Mouse (Mus musculus) intestine, embryonic 16.5 days (tissue): ENCODE results near the gene Rnf220. TPM values are rescaled to one million over a fixed set of nuclear protein-coding genes. Genes with fewer than 3 reads are reported as not detected.

Experiments
- ATAC-seq: fragments of 200-750 bp; cut with Nextera tagmentation; 2 replicates; pipeline ENCODE4 v1.8.0; 2017; ENCODE audit warnings: moderate TSS enrichment, moderate library complexity
- H3K27ac ChIP-seq: fragments of 300-500 bp; sonication (generic); 2 replicates; pipeline ENCODE4 v1.5.1; 2014; ENCODE audit warnings: mild to moderate bottlenecking, low read length
- H3K27me3 ChIP-seq: fragments of 300-500 bp; sonication (generic); replicated peaks from 2 replicates; pipeline ENCODE4 v1.6.1; 2014; ENCODE audit warnings: low read length, control low read depth, mixed read lengths; ENCODE audit not compliant: control insufficient read depth, insufficient read depth
- H3K36me3 ChIP-seq: fragments of 300-500 bp; sonication (generic); 2 replicates; pipeline ENCODE4 v1.6.1; 2014; ENCODE audit warnings: low read length, control low read depth; ENCODE audit not compliant: control insufficient read depth, insufficient read depth
- H3K4me1 ChIP-seq: fragments of 300-500 bp; sonication (generic); 2 replicates; pipeline ENCODE4 v1.6.1; 2014; ENCODE audit warnings: low read length, control low read depth, mixed read lengths; ENCODE audit not compliant: control insufficient read depth, insufficient read depth
- H3K4me2 ChIP-seq: fragments of 300-500 bp; sonication (generic); 2 replicates; pipeline ENCODE4 v1.6.1; 2014; ENCODE audit warnings: low read depth, low read length, control low read depth
- H3K4me3 ChIP-seq: fragments of 300-500 bp; sonication (generic); 2 replicates; pipeline ENCODE4 v1.5.1; 2014; ENCODE audit warnings: mild to moderate bottlenecking, low read length
- H3K9ac ChIP-seq: fragments of 300-500 bp; sonication (generic); 2 replicates; pipeline ENCODE4 v1.6.1; 2014; ENCODE audit warnings: low read depth, low read length
- H3K9me3 ChIP-seq: fragments of 300-500 bp; sonication (generic); 2 replicates; pipeline ENCODE4 v1.6.1; 2016; ENCODE audit warnings: low read length, control low read depth; ENCODE audit not compliant: control insufficient read depth
- whole genome bisulfite sequencing: fragments of 180-500 bp; shearing (Covaris S2); extraction: QIAGEN DNeasy Blood & Tissue Kit; methylation state at CpG from one replicate; pipeline ENCODE4 v1.1.7; 2014; 5-methylcytosine and 5-hydroxymethylcytosine counted together
- polyA plus RNA-seq: library from polyadenylated mRNA; unstranded; fragments of >200 nt; fragmentation: Nextera tagmentation; extraction: Ambion mirVana; gene quantifications from 2 replicates; pipeline ENCODE4 v1.2.1, GENCODE M21; 2015

Gene Rnf220
- polyA plus RNA-seq, 1 experiment from 2014 or later: 49.0 TPM

GRCm38 (mm10) chr4:117296849-117297593 lies 199.8 kb downstream of the Rnf220 start:
- Histone ChIP-seq H3K27me3 (peaks cover 10% of the 10 kb centered on the region; the same call in 1 of the 2 replicates), H3K36me3 (no peaks in the 10 kb centered on the region), H3K4me2 (no peak overlapping the region), H3K4me1 (no peaks in the 10 kb centered on the region), H3K27ac (no peak overlapping the region), H3K9me3 (no peaks in the 10 kb centered on the region), H3K4me3 (no peak overlapping the region), H3K9ac (no peak overlapping the region)
- 69% methylated on average over 19 of the region's 19 CpGs for WGBS
- no peak for ATAC-seq

DNA sequence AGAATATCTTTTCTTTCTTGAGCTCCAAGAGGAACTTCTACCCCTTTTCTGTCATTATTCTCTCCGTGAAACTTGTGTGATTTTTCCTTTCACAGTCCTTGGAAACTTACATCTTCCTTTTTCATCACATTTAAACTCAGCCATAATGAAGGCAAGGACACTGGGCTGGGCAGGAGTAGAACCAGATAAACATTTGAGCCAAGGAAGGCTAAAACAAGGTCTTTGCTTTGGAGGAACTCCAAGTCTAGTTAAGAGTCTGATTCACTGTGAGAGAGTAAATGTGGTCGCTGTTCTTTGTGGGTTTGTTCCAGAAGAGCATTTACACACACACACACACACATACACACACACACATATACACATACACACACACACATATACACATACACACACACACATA lies 205.2 kb downstream of the Rnf220 start:
- Histone ChIP-seq H3K9ac (no peak overlapping the region), H3K4me1 (peaks cover 12% of the 10 kb centered on the region), H3K36me3 (no peaks in the 10 kb centered on the region), H3K9me3 (no peaks in the 10 kb centered on the region), H3K4me3 (no peak overlapping the region), H3K27ac (no peak overlapping the region), H3K27me3 (no peaks in the 10 kb centered on the region), H3K4me2 (no peak overlapping the region)
- 84% methylated on average over 2 of the region's 2 CpGs for WGBS
- ATAC-seq: no peak

DNA sequence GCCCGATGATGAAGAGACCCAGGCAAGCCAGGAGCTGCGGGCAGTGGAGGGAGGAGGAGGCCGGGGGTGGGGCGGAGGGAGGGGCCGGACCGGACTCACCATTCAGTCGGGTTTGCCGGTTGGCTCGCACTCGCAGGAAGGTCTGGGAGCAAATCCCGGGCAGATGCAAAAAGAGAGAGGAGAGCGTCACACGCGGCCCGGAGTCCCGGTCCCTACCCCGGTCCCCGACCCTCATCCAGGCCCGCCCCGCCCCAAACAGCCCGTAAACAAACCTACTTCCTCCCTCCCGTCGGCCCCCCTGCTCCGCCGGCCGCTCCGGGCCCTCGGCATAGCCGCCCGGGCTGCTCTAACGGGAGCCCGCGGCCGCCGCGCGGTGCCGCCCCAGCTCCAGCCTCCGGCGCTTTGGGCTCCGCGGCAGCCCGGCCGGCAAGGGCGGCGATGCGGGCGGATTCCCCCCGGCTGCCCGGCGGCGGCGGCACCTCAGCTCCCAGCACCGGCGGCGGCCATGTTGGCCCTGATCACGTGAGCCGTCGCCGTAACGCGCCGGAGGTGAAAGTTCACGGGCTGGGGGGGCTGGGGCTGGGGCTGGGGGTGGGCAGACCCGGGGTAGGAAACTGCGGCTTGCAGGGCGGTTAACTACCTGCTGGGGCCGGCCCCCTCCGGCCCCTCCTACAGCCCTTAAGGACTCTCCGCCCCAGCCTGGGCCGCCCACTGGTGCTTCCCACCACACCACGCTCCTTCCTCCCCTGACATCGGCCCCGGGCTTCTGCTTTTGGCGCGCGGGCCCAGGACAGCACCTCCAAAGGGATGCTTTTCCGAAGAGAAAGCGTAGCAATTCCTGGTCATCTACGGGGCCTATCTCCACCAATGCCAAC lies 207.7 kb downstream of the Rnf220 start:
- WGBS: under 1% methylated on average over 70 of the region's 80 CpGs
- peak overlapping the region; percentile 83 for H3K4me2 ChIP-seq
- peaks cover 8% of the 10 kb centered on the region for H3K36me3 ChIP-seq
- H3K27ac ChIP-seq: peak overlapping the region; percentile 94
- H3K9ac ChIP-seq: peak overlapping the region; percentile 78
- peak overlapping the region; percentile 74 for H3K4me3 ChIP-seq
- peak; percentile 94 for ATAC-seq
- peaks cover 30% of the 10 kb centered on the region for H3K4me1 ChIP-seq
- H3K9me3 ChIP-seq: no peaks in the 10 kb centered on the region
- H3K27me3 ChIP-seq: no peaks in the 10 kb centered on the region

DNA sequence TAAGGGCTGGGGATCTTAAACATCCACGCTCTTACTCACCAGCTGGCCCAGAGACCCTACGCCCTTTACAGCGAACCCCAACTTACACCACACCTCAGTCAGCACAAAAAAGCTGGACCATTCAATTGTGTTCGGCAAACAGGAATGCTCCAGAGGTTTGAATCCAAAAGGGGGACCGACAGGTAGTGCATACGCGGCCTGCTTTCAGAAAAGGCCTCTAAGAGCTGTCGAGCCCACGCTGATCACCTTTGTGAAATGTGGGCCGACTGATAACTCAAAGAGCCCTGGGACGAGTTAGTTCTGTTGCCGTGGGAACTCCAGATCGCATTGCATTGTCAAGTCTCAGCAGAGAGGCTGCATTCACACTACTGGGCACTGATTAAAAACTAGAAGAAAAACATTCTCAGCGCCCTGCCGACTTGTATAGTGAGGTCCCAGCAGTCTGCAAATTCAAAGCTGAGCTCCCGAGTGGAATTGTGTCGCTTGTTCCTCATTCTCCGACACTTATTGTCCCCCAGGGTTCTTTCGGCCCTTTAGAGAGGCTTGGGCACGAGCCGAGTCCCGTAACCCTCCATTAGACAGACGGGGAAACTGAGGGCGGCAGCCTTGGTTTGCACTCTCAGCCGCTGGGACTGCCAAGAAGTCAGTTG lies 208.4 kb downstream of the Rnf220 start:
- Histone ChIP-seq H3K9me3 (no peaks in the 10 kb centered on the region), H3K4me3 (peak overlapping the region; percentile 74), H3K9ac (peak overlapping the region; percentile 78), H3K27ac (peak overlapping the region; percentile 94), H3K4me1 (peaks cover 37% of the 10 kb centered on the region), H3K4me2 (peak overlapping the region; percentile 83), H3K36me3 (peaks cover 8% of the 10 kb centered on the region), H3K27me3 (no peaks in the 10 kb centered on the region)
- peak; percentile 1; the same call in 1 of the 2 replicates for ATAC-seq
- 21% methylated on average over 25 of the region's 25 CpGs for WGBS

DNA sequence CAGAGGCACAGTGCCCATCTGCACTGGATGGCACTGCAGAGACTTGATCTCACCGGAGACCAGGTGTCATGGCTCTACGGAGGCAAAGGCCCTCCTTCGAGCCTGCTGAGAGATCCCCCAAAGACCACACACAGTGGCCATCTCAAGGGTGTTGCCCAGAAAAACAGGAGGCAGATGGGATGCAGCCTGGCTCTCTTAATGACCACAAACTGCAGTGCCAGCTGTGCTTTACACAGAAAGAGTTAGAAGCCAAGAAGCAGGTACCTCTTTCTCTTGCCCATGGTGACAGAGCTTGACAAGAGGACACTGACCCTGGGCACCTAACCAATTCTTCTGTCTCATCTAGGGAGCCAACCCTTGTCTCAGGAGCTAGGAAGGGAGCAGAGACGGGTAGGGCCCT lies 212.5 kb downstream of the Rnf220 start:
- no peak overlapping the region for H3K4me2 ChIP-seq
- peaks cover 12% of the 10 kb centered on the region for H3K36me3 ChIP-seq

DNA sequence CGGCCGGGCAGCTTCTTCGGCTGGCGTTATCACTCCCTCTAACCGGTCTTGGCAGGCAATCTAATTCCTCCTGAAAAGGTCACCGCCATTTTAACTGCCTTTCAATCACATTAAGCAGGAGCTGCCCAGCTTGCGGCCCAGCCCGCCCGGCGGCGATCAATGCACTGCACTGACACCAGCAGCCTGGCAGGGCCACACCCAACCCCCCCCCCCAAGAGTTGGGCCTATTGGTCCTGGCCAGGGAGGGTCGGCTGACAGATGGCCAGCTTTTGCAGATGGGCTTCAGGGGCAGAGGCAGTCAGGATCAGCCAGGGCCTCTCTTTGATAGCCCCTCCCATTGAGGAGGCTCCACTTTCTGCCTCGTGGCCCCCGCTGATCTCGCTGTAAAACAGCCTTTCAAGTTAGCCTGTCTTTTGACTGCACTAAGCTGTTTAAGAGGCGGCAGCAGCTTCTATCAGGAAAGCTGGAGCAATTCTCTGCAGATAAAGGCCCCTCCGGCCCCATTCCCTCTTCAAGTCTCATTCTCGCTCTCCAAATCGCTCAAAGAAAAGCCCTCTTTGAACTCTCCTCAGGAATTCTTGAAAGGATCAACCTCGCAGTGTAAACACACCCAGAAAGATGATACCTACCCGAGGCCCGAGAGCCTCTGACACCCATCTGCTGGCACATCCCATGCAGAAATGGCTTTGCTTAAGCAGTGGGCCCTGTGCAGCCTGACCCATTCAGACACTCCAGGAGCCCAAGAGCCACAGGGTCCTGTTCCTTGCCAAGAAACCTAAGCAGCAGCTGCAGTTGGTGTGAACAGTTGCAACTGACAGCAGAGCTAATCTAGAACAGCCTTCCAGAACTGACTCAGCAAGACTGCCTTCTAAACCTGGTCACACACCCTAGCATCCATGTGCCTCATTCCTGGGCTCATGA lies 213.3 kb downstream of the Rnf220 start:
- Histone ChIP-seq H3K4me1 (peaks cover 43% of the 10 kb centered on the region), H3K4me2 (0 out of 2 replicates have a peak overlapping the region, but pooled peaks have one; percentile 21), H3K36me3 (peaks cover 12% of the 10 kb centered on the region), H3K9ac (no peak overlapping the region; the same call in 1 of the 2 replicates), H3K27ac (no peak overlapping the region), H3K9me3 (no peaks in the 10 kb centered on the region), H3K4me3 (no peak overlapping the region), H3K27me3 (no peaks in the 10 kb centered on the region)
- WGBS: 27% methylated on average over 22 of the region's 22 CpGs
- peak; percentile 60 for ATAC-seq

More for the DNA sequence above, 212.5 kb downstream of the Rnf220 start:
- Histone ChIP-seq H3K9ac (no peak overlapping the region), H3K27ac (no peak overlapping the region), H3K9me3 (no peaks in the 10 kb centered on the region), H3K4me1 (peaks cover 44% of the 10 kb centered on the region), H3K4me3 (no peak overlapping the region), H3K27me3 (no peaks in the 10 kb centered on the region)
- ATAC-seq: no peak
- 47% methylated on average over 4 of the region's 4 CpGs for WGBS

DNA sequence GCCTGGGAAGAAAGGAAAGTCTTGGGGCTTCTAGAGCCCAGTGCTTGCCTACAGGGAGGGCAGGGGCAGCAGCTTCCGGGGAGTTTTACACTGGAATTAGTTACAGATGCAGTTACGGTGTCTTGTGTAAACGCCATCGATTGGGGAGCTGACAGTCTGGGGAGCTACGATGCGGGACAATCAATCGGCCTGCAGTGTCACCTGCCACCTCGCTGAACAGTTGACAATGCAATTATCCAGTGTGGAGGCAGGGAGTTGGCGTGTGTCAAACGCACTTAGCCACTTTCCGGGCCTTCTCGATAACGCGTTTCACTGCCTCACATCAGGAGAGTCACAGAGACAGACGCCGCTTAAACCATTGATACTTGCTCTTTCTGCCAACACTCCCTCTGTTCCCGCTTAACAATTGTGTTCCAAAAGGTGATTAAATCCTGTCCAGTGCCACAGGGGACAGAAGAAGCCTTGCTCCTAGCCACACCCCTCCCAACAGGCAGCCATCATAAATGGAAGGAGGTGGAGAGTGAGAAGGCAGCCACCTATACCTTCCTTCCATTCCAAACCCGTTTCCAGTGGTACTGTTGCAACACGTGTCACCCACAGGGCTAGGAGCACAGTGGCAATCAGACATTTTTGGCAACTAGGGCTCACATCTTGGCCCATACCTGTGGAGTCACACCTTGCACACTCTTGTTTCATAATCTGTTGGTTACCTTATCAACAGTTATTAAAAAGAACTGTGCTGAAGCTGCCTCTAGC lies 215.6 kb downstream of the Rnf220 start:
- Histone ChIP-seq H3K27me3 (no peaks in the 10 kb centered on the region), H3K27ac (no peak overlapping the region), H3K36me3 (peaks cover 24% of the 10 kb centered on the region), H3K4me2 (no peak overlapping the region), H3K4me1 (peaks cover 38% of the 10 kb centered on the region), H3K4me3 (no peak overlapping the region), H3K9ac (no peak overlapping the region), H3K9me3 (no peaks in the 10 kb centered on the region)
- 61% methylated on average over 19 of the region's 19 CpGs for WGBS
- ATAC-seq: no peak

DNA sequence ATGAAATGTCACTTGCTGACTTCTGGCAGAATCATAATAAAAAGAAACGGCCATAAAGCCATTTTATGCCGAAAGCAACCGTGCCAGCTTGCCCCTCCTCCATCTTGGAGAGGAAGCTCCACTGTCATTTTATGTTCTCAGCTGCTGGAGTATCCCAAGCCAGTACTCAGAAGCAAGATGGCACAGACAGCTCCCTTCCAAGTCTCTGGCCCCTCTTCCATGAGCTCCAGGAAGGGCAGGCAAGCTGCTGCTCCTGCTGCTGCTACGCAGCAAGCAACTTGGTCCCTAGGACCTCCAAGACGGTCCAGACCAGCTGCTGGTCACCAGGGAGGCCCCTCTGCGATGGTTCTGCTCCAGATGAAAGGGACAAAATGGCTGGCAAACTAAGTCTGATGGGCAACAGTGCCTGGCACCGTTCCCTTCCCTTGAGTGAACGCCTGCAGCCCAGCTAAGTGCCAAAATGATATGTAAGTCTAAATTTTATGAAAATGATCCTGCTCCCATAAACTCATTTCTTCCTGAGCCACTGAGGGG lies 216.4 kb downstream of the Rnf220 start:
- WGBS: 81% methylated on average over 8 of the region's 8 CpGs
- Histone ChIP-seq H3K4me2 (no peak overlapping the region), H3K9me3 (no peaks in the 10 kb centered on the region), H3K4me3 (no peak overlapping the region), H3K36me3 (peaks cover 28% of the 10 kb centered on the region), H3K27me3 (no peaks in the 10 kb centered on the region), H3K27ac (no peak overlapping the region), H3K4me1 (peaks cover 37% of the 10 kb centered on the region), H3K9ac (no peak overlapping the region)
- no peak for ATAC-seq
